Mouse (Mus musculus) heart, postnatal 0 days (tissue): ENCODE data around the gene Syne2.

Experiments
- CTCF ChIP-seq: IDR thresholded peaks from 2 replicates; pipeline ENCODE4 v1.5.1; 2016; ENCODE audit warnings: antibody characterized with exemption, control low read depth, low read depth
- EP300 ChIP-seq: IDR thresholded peaks from 2 replicates; pipeline ENCODE4 v1.6.1; 2016; ENCODE audit warnings: antibody characterized with exemption, low read depth

DNA sequence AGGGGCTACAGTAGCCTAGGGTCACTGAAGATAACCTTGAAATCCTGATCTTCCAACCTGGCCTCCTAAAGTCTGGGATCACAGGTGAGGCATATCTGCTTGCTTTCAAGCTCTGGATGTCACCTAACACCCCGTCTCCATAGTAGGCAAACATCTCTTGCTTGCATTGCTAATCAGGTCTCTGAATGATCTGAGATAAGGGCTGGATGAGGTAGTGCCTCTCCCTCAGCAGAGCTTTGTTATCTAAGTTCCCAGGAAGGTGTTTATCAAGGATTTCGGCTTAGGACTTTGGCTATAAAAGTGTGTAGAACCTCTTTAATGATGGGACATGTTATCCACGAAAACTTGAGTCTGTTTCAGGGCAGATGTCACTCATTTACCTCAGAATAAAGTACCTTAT, 46.5 kb upstream of the Syne2 start:
- TF ChIP-seq CTCF (no peak), EP300 (no peak)
